Mouse (Mus musculus): ENCODE results near the gene Thap3.
"Not testable (repeated sequence)": the region's sequence is repeated elsewhere in the genome, so short reads cannot be mapped to it uniquely, and the experiment has no call there.

The Thap3 gene

DNA sequence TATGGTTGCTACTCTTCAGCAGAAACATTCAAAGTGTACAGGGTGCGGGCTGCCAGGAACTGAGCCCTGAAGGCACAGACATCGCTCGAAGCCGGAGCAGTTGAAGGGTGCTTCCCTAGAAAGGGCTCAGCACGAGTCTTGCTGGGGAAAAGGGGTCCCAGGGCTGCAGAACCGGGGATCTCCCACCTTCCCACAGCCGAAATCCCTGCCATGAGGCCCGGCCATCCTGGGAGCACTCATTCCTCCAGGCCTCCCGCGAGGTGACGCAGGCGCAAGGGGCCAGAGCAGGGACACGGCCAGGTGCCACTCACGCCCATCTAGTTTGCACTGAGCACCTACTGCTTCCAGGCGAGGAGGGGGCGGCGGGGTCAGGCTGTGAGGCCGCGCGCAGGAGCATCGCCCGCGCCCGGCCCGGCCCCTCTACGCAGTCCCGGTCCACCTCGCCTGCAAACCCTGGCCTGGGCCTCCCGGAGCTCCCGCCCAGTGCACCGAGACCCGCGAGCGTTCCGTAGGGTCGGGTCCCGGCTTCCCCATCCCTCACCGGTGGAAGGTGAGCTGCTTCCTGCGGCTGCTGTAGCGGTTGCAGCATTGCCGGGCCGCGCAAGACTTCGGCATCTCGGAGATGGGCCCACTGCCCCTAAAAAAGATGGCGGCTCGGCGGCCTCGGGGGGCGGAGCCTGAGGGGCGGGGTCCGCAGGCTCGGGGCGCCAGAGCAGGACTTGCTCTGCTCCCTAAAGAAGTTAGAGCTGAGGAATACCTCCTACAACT is at the start of gene Thap3:
Thap3 (minus strand) TSS at position 656 of the 768 bp plus-strand sequence.
- peak; percentile 85 for DNase-seq (ENCODE audit: low spot score)

DNA sequence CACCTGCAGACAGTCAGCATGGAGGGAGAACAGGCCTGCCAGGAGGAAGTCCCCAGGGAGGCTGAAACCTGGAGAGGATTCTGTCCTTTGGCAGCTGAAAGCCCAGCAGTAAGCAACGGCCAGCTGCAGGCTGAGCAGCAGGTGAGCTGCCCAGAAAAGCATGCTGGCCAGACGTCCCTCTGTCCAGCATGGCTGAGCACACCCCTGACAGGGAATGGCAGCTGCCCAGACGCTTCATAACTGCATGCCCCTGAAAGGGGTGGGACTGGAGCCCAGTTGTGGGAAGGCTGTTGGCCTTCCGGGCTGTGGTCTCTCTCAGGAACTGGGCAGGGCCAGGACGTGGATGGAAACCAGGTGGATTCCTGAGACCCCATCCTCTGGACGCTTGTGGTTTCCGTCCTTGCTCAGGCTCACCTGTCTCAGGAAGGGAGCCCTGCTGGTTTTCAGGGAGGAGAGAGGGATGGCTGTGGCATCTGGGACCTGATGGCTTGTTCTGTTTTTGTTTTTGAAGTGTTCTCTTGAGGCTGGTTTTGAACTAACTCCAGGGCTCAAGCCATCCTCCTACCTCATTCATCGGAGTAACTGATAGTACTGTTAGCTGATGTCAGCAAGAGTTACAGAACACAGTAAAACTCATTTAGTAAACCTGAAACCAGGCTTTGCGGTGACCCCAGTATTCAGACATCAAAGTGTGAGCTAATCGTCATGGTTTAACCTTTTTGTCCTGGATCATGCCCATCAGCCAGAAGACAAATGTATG is 49.6 kb upstream of the Thap3 start, which contains the start of gene Tas1r1:
Tas1r1 (minus strand) TSS at position 344 of the 760 bp plus-strand sequence.
- no peak for DNase-seq (ENCODE audit: low spot score)

DNA sequence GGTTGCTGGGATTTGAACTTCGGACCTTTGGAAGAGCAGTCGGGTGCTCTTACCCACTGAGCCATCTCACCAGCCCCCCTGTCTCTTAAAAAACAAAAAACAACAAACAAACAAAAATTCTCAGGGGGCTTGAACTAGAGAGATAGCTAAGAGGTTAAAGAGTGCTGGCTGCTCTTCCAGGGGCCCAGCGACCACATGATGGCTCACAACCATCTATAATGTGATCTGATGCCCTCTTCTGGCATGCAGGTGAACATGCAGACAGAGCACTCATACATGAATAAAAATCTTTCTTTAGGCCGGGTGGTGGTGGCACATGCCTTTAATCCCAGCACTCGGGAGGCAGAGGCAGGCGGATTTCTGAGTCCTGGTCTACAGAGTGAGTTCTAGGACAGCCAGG is 47.7 kb upstream of the Thap3 start:
- not testable (repeated sequence) for DNase-seq (ENCODE audit: low spot score)

DNA sequence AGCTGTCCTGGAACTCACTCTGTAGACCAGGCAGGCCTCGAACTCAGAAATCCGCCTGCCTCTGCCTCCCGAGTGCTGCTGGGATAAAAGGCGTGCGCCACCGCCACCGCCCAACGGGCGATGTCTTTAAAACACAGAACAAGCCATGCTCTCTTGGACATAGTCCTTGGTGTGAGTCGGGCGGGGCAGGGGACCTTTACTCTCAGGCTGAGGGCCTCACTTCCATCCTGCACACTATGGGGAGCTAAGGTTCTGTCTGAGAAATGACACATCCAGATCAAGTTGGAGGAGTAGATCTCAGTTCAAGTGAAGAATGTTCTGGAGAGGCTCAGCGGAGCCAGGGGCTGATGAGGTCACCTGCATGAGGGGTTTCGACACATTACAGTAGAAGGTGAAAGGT is 44.1 kb upstream of the Thap3 start:
- DNase-seq (ENCODE audit: low spot score) = no peak

- no peak for DNase-seq (ENCODE audit: low spot score)
Measured at GRCm38 (mm10) chr4:152029997-152030396, 41.2 kb upstream of the Thap3 start.

GRCm38 (mm10) chr4:152029087-152029486 is 40.3 kb upstream of the Thap3 start:
- no peak for DNase-seq (ENCODE audit: low spot score)

GRCm38 (mm10) chr4:152028456-152028855 is 39.7 kb upstream of the Thap3 start:
- no peak for DNase-seq (ENCODE audit: low spot score)

DNA sequence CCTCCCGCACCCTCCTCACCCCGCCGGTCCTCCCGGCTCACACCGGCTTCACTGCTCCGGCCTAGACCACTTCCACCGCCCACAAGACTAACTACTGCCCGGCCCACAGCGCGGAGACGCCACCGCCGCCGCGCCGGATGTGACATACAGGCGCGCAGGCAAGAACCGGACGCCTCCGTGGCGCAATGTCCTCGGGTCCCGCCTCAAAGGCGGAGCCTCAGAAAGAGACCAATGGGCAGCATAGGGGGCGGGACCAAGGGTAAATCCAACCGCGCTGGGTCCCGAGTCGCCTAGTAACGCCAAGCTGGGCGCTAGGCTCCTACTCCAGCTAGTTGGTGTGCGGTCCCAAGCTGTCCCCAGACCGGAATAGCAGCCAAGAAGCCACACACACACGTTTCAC is 38.7 kb upstream of the Thap3 start, which contains the start of gene Zbtb48:
Zbtb48 (minus strand) TSS at position 148 of the 400 bp plus-strand sequence.
- peak; percentile 96 for DNase-seq (ENCODE audit: low spot score)

GRCm38 (mm10) chr4:152026751-152027508 is 38.1 kb upstream of the Thap3 start:
- peak; percentile 82 for DNase-seq (ENCODE audit: low spot score)

- DNase-seq (ENCODE audit: low spot score) = no peak
Measured at GRCm38 (mm10) chr4:152024525-152024924, 35.7 kb upstream of the Thap3 start.

DNA sequence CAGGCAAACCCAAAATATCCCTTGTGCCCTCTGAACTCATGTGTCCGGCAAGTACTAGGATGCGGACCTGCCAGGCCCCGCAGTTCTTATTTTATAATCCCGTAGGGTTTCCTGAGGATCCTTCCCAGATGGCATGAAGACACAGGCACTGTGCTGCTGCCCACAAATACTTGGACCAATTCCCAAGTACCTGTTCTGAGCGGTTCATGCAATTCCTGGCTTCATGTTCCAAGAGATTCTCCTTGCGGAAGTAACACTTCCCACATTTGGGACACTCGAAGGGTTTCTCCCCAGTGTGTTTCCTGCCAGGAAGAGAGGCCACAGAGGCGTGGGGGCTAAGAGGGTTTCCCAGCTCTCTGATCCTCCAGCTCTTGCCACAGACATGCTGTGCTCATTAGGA is 33.7 kb upstream of the Thap3 start:
- no peak for DNase-seq (ENCODE audit: low spot score)

- no peak for DNase-seq (ENCODE audit: low spot score)
Measured at GRCm38 (mm10) chr4:152021568-152022097, 32.8 kb upstream of the Thap3 start.

DNA sequence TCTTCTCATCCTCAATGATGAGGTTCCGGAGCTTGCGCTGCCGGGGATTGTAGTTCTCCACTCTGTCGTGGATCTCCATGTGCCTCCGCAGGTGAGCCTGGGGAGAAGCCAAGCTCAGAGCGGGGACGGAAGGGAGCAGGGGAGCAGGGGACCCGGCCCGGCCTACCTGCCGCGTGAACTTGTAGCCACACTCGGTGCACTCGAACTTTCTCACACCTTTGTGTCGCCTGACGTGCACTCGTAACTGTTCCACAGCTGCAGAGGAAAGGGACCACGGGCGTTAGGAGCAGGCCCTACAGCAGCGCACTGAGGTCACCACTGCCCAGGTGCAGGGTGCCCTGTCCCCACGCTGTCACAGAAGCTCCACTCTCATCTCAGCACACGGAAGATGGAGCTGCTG is 31.2 kb upstream of the Thap3 start:
- no peak for DNase-seq (ENCODE audit: low spot score)

DNA sequence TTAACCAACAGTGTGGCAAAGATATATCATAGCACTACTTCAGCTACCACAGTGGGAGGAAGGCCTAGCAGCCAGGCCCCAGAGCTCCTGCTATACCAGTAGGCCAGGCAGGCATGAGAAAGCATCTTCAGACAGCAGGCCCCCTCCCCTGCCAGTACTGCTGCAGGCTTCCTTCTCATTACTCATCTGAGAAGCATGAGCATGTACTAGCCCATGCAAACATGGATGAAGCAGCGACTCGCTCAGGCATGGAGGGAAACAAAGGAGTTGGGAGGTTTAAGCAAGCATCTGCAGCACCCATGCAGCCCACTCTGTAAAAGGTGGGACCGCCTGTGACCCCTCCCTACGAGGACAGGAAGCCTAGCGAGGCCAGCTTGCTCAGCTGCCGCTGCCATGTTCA is 30.3 kb upstream of the Thap3 start:
- no peak for DNase-seq (ENCODE audit: low spot score)

- DNase-seq (ENCODE audit: low spot score) = no peak
Measured at GRCm38 (mm10) chr4:152013036-152013813, 24.4 kb upstream of the Thap3 start.

DNA sequence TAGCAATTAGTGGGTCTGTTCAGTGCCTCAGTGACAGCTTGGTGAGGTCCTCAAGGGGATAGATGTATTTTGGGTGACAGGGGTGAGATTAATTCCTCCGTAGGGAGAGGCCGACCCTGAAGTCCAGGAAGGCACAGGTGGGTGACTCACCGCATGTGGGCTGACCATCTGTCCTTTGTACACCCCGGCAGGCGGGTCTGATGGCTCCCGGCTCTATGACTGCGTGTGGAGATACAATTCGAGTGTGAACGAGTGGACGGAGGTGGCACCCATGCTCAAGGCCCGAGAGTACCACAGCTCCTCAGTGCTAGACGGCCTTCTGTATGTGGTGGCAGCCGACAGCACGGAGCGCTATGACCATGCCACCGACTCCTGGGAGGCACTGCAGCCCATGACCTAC is 23.3 kb upstream of the Thap3 start:
- no peak for DNase-seq (ENCODE audit: low spot score)

DNA sequence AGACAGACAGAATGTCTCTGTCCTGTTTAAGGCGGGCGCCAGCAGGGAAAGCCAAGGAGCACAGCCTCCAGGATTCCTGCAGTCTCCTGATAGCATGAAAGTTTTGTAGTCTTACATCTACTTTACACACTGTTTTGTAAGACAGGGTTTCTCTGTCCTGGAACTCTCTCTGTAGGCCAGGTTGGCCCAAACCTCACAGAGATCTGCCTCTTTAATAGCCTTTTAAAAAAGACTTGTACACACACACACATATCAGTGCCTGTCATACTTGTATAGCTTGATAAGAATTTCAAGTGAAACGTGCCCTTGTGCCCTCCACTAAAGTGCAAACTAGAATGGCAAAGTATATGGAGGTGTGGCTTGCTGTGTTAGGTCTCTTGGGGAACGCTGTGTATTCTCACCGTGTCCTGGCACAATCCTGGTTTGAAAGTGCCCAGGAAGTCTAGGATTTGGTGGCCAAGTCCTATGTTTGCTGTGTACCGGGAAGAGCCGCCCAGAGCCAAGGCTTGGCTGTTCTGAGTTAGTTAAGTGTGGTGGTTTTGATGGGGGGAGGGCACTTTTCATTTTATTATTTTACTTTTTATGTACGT is 22.5 kb upstream of the Thap3 start:
- DNase-seq (ENCODE audit: low spot score) = no peak

DNA sequence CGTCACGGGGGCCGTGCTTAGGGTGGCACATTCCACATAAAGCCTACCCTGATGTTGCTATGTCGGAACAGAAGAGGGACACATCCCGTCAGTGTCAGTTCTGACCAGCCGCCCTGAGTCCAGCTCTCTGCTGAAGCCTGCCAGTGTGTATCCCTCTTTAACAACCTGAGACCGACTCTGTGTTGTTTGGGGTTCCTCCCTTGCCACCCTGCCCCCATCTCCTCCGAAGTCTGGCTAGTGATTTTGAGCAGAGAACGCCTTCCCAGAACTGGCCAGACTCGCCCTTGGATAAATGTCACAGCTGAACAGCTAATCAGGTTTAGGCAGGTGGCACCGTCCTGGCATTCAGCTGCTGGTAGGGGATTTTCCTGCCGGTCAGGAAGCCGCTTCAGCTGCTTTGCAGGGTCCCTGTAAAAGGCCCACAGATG is 21.9 kb upstream of the Thap3 start:
- no peak for DNase-seq (ENCODE audit: low spot score)

GRCm38 (mm10) chr4:152010091-152010706 is 21.4 kb upstream of the Thap3 start:
- peak; percentile 36 for DNase-seq (ENCODE audit: low spot score)
